Mouse (Mus musculus): ENCODE results near the gene Smco3.

- no peak for TF ChIP-seq POLR2A (IDR thresholded peaks at IDR 0.05; ENCODE audit: low read depth, low read length)
- TF ChIP-seq CTCF (IDR thresholded peaks at IDR 0.05; ENCODE audit: borderline replicate concordance, insufficient read depth, low read length) = no peak
Observed at GRCm38 (mm10) chr6:136845706-136846480, 10.6 kb upstream of the Smco3 start.

Measured in embryonic fibroblast, embryonic 13.5 days (primary cell).